Mouse (Mus musculus): ENCODE measurements around the gene Gm49380.

Gene Gm49380

DNA sequence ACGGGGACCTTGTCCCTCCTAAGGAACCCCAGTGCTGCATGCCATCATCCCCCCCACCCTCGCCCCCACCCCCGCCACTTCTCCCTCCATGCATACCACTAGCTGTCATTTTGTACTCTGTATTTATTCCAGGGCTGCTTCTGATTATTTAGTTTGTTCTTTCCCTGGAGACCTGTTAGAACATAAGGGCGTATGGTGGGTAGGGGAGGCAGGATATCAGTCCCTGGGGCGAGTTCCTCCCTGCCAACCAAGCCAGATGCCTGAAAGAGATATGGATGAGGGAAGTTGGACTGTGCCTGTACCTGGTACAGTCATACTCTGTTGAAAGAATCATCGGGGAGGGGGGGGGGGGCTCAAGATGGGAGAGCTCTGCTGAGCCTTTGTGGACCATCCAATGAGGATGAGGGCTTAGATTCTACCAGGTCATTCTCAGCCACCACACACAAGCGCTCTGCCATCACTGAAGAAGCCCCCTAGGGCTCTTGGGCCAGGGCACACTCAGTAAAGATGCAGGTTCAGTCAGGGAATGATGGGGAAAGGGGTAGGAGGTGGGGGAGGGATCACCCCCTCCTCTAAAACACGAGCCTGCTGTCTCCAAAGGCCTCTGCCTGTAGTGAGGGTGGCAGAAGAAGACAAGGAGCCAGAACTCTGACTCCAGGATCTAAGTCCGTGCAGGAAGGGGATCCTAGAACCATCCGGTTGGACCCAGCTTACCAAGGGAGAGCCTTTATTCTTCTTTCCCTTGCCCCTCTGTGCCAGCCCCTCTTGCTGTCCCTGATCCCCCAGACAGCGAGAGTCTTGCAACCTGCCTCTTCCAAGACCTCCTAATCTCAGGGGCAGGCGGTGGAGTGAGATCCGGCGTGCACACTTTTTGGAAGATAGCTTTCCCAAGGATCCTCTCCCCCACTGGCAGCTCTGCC, 65.5 kb downstream of the Gm49380 start:
- no peak for DNase-seq (ENCODE audit: extremely low read depth, low read depth, low spot score)

- no peak for DNase-seq (ENCODE audit: extremely low read depth, low read depth, low spot score)
Observed at GRCm38 (mm10) chr9:44047071-44047470, 66.2 kb downstream of the Gm49380 start.

DNA sequence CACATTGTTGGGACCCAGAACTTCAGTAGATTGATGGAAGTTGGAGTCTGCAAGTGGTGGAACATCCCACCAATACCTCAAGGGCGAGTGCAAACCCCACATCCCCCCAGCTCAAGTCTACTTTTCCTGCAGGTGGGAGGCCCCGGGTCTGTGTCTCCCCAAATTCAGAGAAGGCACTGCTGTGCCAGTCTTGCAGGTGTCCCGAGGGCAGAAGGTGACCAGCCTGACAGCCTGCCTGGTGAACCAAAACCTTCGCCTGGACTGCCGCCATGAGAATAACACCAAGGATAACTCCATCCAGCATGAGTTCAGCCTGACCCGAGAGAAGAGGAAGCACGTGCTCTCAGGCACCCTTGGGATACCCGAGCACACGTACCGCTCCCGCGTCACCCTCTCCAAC, 66.9 kb downstream of the Gm49380 start:
- no peak for DNase-seq (ENCODE audit: extremely low read depth, low read depth, low spot score)

- DNase-seq (ENCODE audit: extremely low read depth, low read depth, low spot score): no peak
Observed at GRCm38 (mm10) chr9:44045884-44046272, 67.4 kb downstream of the Gm49380 start.

GRCm38 (mm10) chr9:44045158-44045883, 68.0 kb downstream of the Gm49380 start:
- DNase-seq (ENCODE audit: extremely low read depth, low read depth, low spot score): no peak

DNA sequence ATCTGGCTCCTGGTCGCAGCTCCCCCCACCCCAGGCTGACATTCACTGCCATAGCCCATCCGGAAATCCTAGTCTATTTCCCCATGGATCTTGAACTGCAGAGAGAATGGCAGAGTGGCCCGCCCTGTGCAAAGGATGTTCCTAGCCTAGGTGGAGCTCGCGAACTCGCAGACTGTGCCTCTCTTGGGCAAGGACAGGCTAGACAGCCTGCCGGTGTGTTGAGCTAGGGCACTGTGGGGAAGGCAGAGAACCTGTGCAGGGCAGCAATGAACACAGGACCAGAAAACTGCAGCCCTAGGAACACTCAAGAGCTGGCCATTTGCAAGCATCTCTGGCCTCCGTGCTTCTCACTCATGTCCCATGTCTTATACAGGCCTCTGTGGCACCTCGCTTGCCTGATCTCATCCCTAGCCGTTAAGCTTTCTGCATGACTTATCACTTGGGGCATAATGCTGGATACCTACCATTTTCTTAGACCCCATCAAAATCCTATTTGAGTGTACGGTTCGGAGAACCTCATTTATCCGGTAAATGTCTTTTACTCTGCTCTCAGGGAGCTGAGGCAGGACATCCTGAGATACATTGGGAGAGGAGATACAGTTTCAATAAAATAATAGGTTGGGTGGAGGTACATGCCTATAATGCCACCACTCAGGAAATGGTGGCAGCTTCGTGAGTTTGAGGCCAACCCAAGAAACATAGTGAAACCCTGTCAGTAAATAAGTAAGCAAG, 68.7 kb downstream of the Gm49380 start:
- DNase-seq (ENCODE audit: extremely low read depth, low read depth, low spot score): no peak

DNA sequence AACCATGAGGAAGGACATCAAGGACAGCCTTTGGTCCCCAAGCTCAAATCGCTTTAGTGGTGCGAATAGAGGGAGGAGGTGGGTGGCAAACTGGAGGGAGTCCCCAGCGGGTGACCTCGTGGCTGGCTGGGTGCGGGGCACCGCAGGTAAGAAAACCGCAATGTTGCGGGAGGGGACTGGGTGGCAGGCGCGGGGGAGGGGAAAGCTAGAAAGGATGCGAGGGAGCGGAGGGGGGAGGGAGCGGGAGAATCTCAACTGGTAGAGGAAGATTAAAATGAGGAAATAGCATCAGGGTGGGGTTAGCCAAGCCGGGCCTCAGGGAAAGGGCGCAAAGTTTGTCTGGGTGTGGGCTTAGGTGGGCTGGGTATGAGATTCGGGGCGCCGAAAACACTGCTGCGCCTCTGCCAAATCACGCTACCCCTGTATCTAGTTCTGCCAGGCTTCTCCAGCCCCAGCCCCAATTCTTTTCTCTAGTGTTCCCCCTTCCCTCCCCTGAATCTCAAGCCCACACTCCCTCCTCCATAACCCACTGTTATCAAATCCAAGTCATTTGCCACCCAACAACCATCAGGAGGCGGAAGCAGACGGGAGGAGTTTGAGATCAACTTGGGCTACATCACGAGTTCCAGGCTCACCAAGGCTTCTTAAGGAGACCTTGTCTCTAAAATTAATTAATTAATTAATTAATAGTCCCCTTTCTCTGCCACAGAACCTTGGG, 69.4 kb downstream of the Gm49380 start:
- DNase-seq (ENCODE audit: extremely low read depth, low read depth, low spot score): no peak

- DNase-seq (ENCODE audit: extremely low read depth, low read depth, low spot score): no peak
Observed at GRCm38 (mm10) chr9:44042836-44043707, 70.2 kb downstream of the Gm49380 start, which contains the start of gene Thy1. Gene Thy1, plus strand, starts transcription at chr9:44043384.

GRCm38 (mm10) chr9:44042396-44042680, 71.0 kb downstream of the Gm49380 start:
- no peak for DNase-seq (ENCODE audit: extremely low read depth, low read depth, low spot score)

DNA sequence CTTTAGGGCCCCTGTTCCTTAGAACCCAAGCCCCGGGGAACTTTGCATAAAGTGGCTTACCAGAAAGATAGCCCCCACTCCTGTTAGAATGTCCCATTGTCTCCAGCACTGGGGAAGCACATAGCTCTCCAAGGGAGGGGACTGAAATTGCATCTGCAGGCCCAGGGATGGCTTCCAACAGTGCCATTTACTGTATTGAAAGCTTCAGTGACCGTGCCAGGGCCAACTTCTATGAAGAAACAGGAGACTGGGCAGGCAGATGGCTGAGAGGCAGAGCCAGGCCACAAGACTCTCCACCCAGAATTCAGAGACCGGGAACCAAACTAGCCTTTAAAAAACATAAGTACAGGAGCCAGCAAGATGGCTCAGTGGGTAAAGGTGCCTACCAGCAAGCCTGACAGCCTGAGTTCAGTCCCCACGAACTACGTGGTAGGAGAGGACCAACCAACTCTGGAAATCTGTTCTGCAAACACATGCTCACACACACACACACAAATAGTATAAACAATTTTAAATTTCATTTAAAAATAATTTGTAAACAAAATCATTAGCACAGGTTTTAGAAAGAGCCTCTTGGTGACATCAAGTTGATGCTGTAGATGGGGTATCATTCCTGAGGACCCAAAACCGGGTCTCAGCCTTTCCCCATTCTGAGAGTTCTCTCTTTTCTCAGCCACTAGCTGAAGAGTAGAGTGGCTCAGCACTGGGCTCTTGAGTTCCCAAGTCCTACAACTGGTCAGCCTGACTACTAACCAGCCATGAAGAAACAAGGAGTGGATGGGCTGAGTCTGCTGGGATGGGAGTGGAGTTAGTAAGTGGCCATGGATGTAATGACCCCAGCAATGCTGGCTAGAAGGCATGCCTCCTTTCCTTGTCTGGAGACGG, 71.5 kb downstream of the Gm49380 start:
- DNase-seq (ENCODE audit: extremely low read depth, low read depth, low spot score): no peak

- no peak for DNase-seq (ENCODE audit: extremely low read depth, low read depth, low spot score)
Observed at GRCm38 (mm10) chr9:44037106-44037505, 76.2 kb downstream of the Gm49380 start.

DNA sequence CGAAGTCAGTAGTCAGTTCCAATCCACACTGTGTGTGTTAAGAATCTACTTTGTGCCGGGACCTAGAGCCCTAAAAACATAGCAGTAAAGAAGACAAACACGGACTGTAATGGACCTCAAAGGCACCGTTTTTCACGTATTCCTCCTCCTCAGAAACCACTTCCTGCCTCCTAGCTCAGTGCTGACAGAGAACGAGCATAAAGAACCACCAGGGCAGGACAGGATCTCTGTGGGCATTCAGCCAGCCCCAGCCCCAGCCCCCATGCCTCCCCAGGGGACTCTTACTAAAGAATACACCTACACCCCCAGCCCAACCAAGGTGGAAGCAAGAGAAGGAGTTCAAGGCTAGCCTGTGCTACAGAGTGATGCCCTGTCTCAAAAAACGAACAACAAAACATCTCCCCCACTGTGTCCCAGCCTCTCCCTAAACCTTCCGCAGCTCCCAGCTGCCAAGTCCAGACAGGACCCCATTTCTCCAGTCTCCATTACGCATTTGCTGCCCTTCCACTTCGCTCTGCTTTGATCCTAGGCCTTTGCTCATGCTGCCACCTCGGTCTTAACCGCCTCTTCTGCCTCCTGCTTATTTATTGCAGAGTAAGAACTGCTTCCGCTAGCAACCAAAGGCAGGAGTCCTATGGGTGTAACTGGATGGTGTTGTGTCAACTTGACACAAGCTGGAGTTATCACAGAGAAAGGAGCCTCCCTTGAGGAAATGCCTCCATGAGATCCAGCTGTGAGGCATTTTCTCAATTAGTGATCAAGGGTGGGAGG, 79.2 kb downstream of the Gm49380 start:
- no peak for DNase-seq (ENCODE audit: extremely low read depth, low read depth, low spot score)

DNA sequence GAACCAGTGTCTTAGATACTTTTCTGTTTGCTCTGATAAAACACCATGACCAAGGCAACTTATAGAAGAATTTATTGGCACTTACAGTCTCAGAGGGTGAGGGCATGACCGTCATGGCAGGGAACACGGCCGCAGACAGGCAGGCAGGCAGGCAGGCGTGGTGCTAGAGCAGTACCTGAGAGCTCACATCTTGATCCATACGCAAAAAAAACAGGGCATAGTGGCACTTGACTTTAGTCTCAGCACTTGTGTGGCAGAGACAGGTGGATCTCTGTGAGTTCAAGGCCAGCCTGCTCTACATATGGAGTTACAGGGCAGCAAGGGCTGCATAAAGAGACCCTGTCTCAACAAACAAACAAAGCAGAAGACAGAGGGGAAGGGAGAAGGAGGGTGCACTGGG, 80.0 kb downstream of the Gm49380 start:
- DNase-seq (ENCODE audit: extremely low read depth, low read depth, low spot score): no peak

- no peak for DNase-seq (ENCODE audit: extremely low read depth, low read depth, low spot score)
Observed at GRCm38 (mm10) chr9:44031946-44032345, 81.4 kb downstream of the Gm49380 start.

GRCm38 (mm10) chr9:44031079-44031478, 82.2 kb downstream of the Gm49380 start:
- no peak for DNase-seq (ENCODE audit: extremely low read depth, low read depth, low spot score)

GRCm38 (mm10) chr9:44030646-44031045, 82.7 kb downstream of the Gm49380 start:
- DNase-seq (ENCODE audit: extremely low read depth, low read depth, low spot score): no peak

DNA sequence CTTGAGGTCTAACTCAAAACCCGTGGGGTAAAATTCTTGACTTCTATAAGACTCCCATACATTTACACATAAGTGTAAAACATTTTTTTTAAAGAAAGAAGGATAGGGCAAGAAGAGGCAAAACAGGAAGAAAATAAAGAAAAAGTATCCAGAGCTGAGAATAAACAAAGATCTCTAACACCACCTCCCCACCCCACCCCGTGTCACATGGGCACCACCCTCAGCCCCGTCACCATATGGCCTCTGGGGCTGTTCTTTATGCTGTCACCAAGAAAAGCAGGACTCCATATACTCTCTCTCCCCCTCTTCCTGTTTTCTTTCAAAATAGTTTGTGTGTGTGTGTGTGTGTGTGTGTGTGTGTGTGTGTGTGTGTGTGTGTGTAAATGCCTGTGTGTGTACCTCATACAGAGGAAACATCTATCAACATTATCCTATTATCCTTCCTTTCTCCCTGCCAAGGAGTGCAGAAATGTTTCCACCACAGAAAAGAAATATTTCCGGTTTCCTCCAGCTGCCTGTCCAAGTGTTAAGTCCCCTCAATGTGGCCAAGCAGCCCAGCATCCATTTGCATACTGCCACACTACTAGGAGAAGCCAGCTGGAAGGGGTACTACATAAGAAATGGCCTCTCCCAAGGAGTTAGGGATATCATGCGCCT, 83.6 kb downstream of the Gm49380 start:
- DNase-seq (ENCODE audit: extremely low read depth, low read depth, low spot score): no peak

DNA sequence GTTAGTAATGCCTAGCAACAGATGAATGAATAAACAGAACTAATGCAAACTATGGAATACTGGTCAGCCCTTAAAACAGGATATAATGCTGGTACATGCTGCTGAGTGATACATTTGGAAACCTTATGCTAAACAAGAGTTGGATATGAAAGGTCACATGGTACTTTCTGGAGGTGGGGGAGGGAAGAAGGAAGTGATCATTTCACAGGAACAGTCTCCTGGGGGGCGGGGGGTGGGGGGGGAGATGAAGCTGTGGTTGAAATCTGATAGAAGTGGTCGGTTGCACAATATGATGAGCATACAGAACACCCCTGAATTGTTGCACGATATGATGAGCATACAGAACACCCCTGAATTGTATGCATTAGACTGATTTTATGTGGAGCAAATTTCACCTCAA, 89.2 kb downstream of the Gm49380 start:
- no peak for DNase-seq (ENCODE audit: extremely low read depth, low read depth, low spot score)
